Mouse (Mus musculus): ENCODE results near the gene Vps50.

GRCm38 (mm10) chr6:3463594-3463993, 34.6 kb upstream of the Vps50 start:
- TF ChIP-seq CTCF (IDR thresholded peaks at IDR 0.05; ENCODE audit: borderline replicate concordance, insufficient read depth, low read depth, low read length) (no peak), POLR2A (IDR thresholded peaks at IDR 0.05; ENCODE audit: borderline replicate concordance, insufficient read depth, low read length) (no peak)

All from cerebellum, adult 2 months (tissue).